ENCODE assay signal across 17 mouse cellular contexts in genomic region chr2:144195851-144196250, GRCm38 (mm10).
A peak's percentile ranks its signal among the peaks of the same experiment; 100 is the strongest.
DNase-seq lines count a peak whose midpoint lies in the region; TF ChIP-seq lines count a peak whose summit lies in the region.
"Had no signal": no experiment of that assay in that cellular context is flagged by ENCODE, and none has a peak within 500 bp of the region (broad histone marks: within the 10 kb centered on the region; RNA-seq: fewer than 3 reads in every experiment).

No protein-coding gene starts in this region.

- no peak for TF ChIP-seq CTCF in layer of hippocampus, adult 2 months (conservative IDR thresholded peaks at IDR 0.05)

- intact Hi-C loops in heart, postnatal 36 days (cut with DNase I): no loop called here

- no peak overlapping the region for H3K4me3 ChIP-seq in layer of hippocampus, adult 2 months
- H3K4me3 ChIP-seq: erythroblast, embryonic 14.5 days; hindbrain, embryonic 12.5 days; left cerebral cortex, adult 2 months; midbrain, embryonic 12.5 days; neural tube, embryonic 12.5 days had no signal

- no peak overlapping the region for H3K27ac ChIP-seq in layer of hippocampus, adult 2 months
- H3K27ac ChIP-seq: hindbrain, embryonic 12.5 days; left cerebral cortex, adult 2 months; liver, embryonic 14.5 days; midbrain, embryonic 12.5 days; neural tube, embryonic 12.5 days had no signal

- DNase-seq in heart, postnatal 36 days: peak; percentile 26 to 44
- DNase-seq in heart, adult 8-10 months (ENCODE audit: low spot score): no peak
- peak; percentile 56 for DNase-seq in MN1 (ENCODE audit: low spot score)
- DNase-seq in gastrocnemius, postnatal 10 days: peak; percentile 41
- peak; percentile 54 to 74 for DNase-seq in kidney, postnatal 25 days
- DNase-seq in layer of hippocampus, adult 2 months (ENCODE audit: low spot score in 2 of 2): no peak
- no peak for DNase-seq in thymus, postnatal 0 days (ENCODE audit: low spot score)
- DNase-seq in urinary bladder, postnatal 36 days (ENCODE audit: low spot score in 2 of 2): no peak
- DNase-seq: adrenal gland, postnatal 14 days; retina, postnatal 1 day; thymus, adult 2 months had no signal

Comparison
In these comparisons a context has a peak if more than half of its experiments do, and no peak if none do; other contexts are left out.
1. DNase-seq: peak in heart, postnatal 36 days (2 of 2), MN1 (single experiment), gastrocnemius, postnatal 10 days (single experiment) and kidney, postnatal 25 days (2 of 2); none in heart, adult 8-10 months (single experiment), layer of hippocampus, adult 2 months (0 of 2), thymus, postnatal 0 days (single experiment) and urinary bladder, postnatal 36 days (0 of 2).